Mouse (Mus musculus): Measurements from ENCODE around the gene Gkap1.

Gkap1 gene

DNA sequence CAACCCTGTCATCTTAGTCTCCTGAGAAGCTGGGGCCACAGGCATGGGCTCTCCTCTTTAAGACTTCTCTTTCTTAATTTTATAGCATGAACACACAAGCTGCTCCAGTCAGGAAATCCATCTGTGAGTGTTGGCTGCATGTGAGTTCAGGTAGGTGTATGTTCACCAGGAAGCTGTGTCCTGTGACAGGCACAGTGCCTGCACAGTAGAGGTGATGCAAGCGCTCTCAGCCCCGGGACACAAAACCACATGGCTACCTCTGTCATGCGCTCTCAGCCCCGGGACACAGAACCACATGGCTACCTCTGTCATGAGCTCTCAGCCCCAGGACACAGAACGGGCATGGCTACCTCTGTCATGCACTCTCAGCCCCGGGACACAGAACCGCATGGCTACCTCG lies 12.0 kb downstream of the Gkap1 start:
- DNase-seq (ENCODE audit: extremely low spot score): no peak

GRCm38 (mm10) chr13:58261674-58262073 lies 13.8 kb downstream of the Gkap1 start:
- no peak for DNase-seq (ENCODE audit: extremely low spot score)

DNA sequence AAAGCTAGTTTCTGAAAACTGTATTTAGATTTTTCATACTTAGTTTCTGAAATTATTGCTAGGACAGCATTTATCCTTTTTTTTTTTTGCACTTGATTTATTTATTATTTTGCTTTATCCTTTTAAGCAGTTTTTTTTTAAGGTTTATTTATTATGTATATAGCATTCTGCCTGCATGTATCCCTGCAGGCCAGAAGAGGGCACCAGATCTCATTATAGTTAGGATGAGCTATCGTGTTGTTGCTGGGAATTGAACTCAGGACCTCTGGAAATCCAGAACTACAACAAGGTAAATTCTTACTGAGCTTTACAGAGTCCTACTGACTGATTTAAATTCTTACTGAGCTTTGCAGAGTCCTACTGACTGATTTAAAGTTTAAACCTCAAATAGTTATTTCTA lies 22.2 kb downstream of the Gkap1 start:
- no peak for DNase-seq (ENCODE audit: extremely low spot score)

- DNase-seq (ENCODE audit: extremely low spot score): no peak
Measured at GRCm38 (mm10) chr13:58248957-58249356, 26.5 kb downstream of the Gkap1 start.

DNA sequence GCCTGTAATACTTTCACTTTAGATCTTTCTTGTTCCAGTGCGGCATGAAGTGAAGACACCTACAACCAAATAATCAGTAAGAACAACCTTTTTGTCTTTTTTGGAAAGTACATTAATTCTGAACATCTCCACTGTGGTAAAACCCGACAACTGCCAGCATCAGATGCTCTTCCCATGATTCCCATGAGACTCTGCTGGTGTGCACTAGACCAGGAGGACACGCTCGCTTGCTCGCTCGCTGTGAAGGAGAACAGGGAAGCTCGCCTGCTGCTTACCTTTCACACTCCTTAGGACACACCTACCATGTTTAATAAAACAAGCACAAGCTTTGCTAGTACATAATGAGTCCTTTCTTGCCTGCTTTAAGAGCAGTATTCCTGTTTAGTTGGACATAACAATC lies 39.0 kb downstream of the Gkap1 start:
- no peak for DNase-seq (ENCODE audit: extremely low spot score)

GRCm38 (mm10) chr13:58232611-58233010 lies 42.9 kb downstream of the Gkap1 start:
- DNase-seq (ENCODE audit: extremely low spot score): peak; percentile 24

DNA sequence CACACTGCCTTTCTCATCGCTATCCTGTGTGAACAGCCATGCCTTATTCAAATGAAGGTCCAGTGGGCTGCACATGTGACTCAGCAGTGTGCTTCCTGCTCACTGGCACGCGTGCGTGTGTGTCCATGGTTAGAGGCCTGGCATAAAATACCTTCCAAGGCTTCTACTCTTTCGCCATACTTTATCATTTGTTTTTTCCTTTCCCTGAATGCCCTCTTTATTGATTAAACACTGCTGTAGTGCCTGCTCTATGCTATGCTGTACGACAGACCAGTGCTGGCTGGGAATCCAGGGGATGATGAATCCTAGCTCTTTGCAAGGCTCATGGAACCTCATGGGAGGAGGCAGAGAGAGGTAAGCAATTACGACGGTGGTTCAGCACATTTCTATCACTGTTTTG lies 43.4 kb downstream of the Gkap1 start:
- DNase-seq (ENCODE audit: extremely low spot score): no peak

DNA sequence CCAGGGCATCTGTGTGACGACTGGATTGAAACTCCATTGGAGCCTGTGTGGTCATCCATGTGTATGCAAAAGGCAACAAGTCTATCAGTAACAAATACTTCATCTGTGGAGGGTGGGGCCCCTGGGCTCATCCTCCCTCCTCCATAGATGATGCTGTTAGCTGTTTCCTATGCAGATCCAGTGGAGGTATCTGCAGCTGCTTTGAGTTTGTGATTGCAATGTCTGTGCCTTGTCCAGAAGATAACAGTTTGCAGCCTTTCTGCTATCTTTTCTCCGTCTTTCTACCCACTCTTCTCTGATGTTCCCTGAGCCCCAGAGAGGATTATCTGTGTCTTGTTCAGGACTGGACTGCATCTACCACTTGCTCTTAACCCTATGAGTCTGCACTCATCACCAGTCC lies 46.9 kb downstream of the Gkap1 start:
- no peak for DNase-seq (ENCODE audit: extremely low spot score)

DNA sequence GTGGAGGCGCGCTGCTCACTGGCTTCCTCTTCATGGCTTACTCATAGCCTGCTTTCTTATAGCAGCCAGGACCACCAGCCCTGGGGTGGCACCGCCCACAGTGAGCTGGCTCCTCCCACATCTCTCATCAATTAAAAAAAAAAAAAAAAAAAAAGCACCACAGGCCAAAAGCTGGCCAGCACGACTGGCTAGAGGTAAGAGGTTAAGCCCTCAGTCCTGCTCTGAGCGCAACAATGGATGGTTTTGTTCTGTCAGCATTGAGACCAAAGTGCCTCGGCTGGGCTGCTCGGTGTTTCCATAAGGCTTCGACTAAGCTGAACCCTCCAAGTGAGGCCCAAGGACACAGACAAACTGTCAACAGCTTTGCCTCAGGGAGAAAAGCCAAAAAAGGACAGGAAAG lies 49.8 kb downstream of the Gkap1 start:
- no peak for DNase-seq (ENCODE audit: extremely low spot score)

DNA sequence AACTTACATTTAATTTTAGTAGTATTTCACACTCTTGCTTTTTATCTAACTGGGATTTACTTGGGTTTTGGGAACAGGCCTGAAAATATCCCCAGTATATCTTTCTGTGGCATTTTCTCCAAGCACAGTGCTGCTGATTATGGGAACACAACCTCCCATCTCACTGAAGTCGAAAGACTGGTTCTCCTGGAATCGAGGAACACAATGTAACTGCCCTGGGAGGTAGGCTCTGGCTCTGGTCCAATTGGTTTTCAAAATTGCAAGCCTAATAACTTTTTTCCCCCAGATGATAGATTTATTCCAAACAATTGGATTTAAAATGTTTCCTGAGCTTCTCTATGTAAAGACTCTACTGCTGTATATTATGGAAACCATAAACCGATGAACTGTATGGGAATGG lies 55.3 kb downstream of the Gkap1 start:
- DNase-seq (ENCODE audit: extremely low spot score): no peak

- DNase-seq (ENCODE audit: extremely low spot score): no peak
Measured at GRCm38 (mm10) chr13:58217536-58217935, 58.0 kb downstream of the Gkap1 start.

DNA sequence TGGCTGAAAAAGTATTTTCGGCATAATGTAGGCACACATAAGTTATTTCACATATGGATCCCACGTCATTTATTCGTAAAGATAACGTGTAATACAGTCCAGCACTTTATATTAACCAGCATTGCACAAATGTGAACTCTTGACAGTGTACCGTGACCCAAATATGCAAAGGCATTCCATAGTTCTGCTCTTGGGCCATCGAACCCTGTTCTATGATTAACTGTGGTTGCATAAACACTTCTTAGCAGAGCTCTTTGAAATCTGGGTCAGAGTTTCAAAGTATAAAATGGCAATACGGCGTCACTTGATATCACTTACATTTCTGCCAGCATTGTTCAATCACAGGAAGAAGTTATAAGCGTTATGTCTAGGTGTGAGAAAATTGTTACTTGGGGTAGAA lies 59.1 kb downstream of the Gkap1 start:
- no peak for DNase-seq (ENCODE audit: extremely low spot score)

GRCm38 (mm10) chr13:58215592-58216341 lies 59.7 kb downstream of the Gkap1 start, which contains the start of gene Ubqln1:
Ubqln1 (minus strand) TSS chr13:58215653.
- peak; percentile 86 for DNase-seq (ENCODE audit: extremely low spot score)

DNA sequence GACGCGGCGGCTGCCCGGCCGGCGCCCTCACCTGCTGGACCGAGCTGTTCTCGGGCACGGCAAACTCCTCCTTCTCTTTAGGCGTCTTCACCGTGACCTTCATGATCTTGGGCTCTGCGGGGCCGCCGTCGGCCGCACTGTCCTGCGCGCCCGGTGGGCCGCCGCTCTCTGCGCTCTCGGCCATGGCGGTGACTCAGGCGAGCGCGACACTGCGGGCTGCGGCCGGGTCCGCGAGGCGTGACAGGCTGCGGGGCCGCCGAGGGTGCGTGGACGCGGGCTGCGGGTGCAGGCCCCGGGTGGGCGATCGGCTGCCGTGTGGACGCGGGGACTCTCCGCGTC lies 60.3 kb downstream of the Gkap1 start:
- no peak for DNase-seq (ENCODE audit: extremely low spot score)

DNA sequence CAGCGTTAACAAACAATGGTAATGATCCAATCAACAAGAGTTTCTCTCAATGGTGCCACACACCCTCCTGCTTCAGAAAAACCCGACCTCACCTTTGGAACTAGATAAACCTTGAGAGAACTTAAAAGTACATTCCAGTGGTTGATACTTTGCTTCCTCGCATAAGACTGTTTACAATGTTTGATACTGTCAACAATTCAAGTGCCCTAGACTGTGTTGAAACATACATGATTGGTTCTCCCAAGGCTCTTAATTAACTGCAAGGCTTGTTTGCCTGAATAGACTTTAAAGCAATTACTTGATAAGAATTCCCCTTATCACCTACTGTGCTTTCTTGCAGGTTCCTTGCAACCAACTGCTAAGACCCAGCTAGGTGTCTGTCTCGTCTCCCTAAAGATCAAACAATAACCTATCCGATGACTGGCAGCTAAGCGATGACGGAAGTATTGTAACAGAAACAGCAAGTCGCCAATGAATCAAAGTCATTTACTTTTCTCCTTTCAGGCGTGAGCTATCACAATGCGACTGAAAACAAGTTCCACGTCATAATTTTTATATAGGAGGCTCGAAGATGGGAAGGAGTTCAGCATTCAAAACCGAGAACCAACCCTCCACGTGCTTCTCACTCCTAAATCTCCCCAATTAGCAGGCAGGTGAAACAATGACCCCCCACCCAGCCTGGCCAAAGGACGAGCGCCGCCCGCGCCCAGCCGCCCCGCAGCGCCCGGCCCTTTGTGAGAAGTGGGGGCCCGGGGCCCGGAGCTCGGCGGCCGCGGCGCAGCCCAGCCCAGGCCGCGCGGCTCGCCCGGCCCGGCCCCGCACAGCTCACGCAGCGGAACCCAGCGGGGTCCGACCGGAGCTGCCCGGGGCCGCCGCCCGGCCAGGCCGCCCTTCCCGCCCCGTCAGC lies 60.9 kb downstream of the Gkap1 start:
- peak; percentile 25 for DNase-seq (ENCODE audit: extremely low spot score)

DNA sequence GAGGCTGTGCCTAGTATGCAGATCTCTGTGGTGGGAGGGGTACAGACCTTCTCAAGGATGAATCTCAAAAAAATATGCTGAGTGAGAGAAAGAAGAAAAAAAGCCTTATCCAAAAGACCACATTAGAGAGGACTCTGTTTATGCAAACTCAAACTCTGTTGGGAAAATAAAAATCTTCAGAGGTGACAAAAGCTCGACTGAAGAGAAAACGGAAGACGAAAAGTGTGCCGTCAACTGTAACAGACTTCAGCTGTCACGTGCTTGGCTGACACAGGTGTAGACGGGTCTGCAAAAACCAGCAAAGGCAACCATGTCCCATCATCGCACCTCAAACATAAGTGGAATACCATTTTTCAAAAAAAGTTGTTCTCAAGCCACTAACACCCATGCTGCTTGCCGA lies 61.7 kb downstream of the Gkap1 start:
- DNase-seq (ENCODE audit: extremely low spot score): no peak

DNA sequence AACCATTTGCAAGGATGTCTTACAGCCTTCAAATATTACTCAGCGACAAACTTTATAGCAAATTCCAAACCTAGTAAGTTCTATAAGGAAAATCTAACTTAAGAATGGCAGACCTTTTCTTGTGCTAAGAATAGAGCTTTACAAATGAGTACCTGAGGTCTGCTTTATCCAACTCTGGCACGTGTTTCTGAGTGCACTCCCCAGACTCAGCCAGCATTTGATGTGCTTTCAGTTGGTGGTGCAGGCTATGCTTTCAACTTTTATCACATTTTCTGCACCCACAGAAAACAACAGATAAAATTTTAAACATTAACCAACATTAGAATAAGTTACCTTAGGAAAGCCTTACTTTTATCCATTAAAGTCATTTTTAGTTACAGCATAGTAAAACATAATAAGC lies 63.0 kb downstream of the Gkap1 start:
- no peak for DNase-seq (ENCODE audit: extremely low spot score)

GRCm38 (mm10) chr13:58210441-58210840 lies 65.1 kb downstream of the Gkap1 start:
- no peak for DNase-seq (ENCODE audit: extremely low spot score)

DNA sequence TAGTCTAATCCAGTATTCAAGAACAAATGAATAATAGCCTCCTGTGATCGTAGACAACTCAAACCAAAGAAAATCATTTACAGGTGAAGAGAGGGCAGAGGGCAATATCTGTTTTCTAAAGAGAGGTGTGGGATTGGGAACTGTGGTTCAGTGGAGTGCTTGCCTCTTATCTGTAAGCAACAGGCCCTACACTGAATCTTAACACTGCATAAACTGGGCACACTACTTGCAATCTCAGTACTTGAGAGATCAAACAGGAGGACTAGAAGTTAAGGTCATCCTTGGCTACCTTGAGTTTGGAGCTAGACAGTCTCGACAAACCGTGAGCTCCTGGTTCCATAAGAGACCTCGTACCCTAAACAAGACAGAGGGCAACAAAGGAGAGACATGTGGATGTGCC lies 69.4 kb downstream of the Gkap1 start:
- no peak for DNase-seq (ENCODE audit: extremely low spot score)

GRCm38 (mm10) chr13:58204986-58205385 lies 70.5 kb downstream of the Gkap1 start:
- no peak for DNase-seq (ENCODE audit: extremely low spot score)

GRCm38 (mm10) chr13:58204202-58204601 lies 71.3 kb downstream of the Gkap1 start:
- no peak for DNase-seq (ENCODE audit: extremely low spot score)

DNA sequence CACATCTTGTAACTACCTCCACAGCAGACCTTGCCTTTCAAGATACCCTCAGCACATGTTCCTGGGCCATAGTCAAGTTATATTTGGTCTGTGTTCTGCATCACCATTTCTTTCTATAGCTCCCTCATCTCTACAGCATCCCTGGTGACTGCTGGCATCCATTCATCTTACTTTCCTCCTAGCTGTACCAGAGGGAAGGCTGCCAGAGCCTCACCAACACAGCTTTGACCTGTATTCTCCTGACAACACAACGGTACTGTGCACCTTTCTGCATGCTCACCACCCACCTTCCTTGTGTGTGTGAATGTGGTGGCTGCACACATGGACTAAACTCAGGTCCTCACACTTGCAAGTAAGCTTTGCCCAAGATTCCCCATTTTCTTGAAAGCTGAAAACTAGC lies 72.6 kb downstream of the Gkap1 start:
- no peak for DNase-seq (ENCODE audit: extremely low spot score)

DNA sequence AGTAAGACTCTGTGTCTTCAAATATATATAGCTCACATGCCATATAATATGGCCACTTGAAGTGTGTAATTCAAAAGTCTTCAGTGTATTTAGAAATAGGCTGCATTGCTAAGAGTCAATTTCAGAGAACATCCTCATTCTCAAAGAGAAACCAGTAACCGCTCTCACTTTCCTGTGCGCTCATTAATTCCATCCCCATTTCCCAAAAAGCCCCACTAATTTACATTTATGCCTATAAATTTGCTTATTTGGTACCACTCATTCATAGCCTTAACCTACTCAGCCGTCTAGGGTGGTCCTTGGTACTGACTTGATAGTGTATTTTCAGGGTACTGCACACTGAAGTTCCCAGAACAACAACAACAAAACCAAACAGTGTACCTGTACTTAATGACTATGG lies 73.6 kb downstream of the Gkap1 start:
- no peak for DNase-seq (ENCODE audit: extremely low spot score)

Data from embryo, embryonic 9.5 days (tissue).